Mouse (Mus musculus) C2C12 (cell line): ENCODE measurements around the gene Fbxo9. TPM values are rescaled to one million over a fixed set of nuclear protein-coding genes. Genes with fewer than 3 reads are reported as not detected.
A peak's percentile ranks its signal among the peaks of the same experiment; 100 is the strongest.

Source experiments
- H3K27me3 ChIP-seq: one replicate; pipeline ENCODE4 v1.6.1; 2011; ENCODE audit not compliant: control insufficient read depth, insufficient read depth, insufficient read length
- H3K36me3 ChIP-seq: one replicate; pipeline ENCODE4 v1.6.1; 2011; ENCODE audit not compliant: control insufficient read depth, insufficient read depth
- H3K4me3 ChIP-seq: one replicate; pipeline ENCODE4 v1.5.1; 2011; ENCODE audit warnings: mild to moderate bottlenecking, control low read depth; ENCODE audit not compliant: poor library complexity, insufficient read depth, severe bottlenecking
- H3K79me2 ChIP-seq: one replicate; pipeline ENCODE4 v1.6.1; 2011; ENCODE audit not compliant: control insufficient read depth, insufficient read depth
- H3K79me3 ChIP-seq: one replicate; pipeline ENCODE4 v1.6.1; 2011; ENCODE audit warnings: low read depth, control low read depth
- H3ac ChIP-seq: one replicate; pipeline ENCODE3; 2011; ENCODE audit warnings: low read depth; ENCODE audit not compliant: control insufficient read depth, insufficient read length
- CEBPB ChIP-seq: IDR thresholded peaks from one replicate; pipeline ENCODE4 v1.6.1; 2011; ENCODE audit warnings: low read depth, mild to moderate bottlenecking, control low read depth, moderate library complexity
- CTCF ChIP-seq: IDR thresholded peaks from one replicate; pipeline ENCODE4 v1.5.1; 2011; ENCODE audit not compliant: control insufficient read depth, insufficient read depth, insufficient read length
- FOSL1 ChIP-seq: IDR thresholded peaks from one replicate; pipeline ENCODE4 v1.8.0; 2011; ENCODE audit warnings: mild to moderate bottlenecking, low read length; ENCODE audit not compliant: poor library complexity, insufficient read depth, severe bottlenecking
- MAX ChIP-seq: IDR thresholded peaks from one replicate; pipeline ENCODE4 v1.6.1; 2011; ENCODE audit warnings: mild to moderate bottlenecking, control low read depth
- MYOD1 ChIP-seq: IDR thresholded peaks from one replicate; pipeline ENCODE4 v1.6.1; 2011; ENCODE audit warnings: low read depth; ENCODE audit not compliant: control insufficient read depth, insufficient read length
- MYOG ChIP-seq: IDR thresholded peaks from one replicate; pipeline ENCODE4 v1.6.1; 2011; ENCODE audit not compliant: control insufficient read depth, insufficient read length; ENCODE audit errors: extremely low read depth
- USF1 ChIP-seq: IDR thresholded peaks from one replicate; pipeline ENCODE4 v1.6.1; 2011; ENCODE audit warnings: low read depth, mild to moderate bottlenecking, control low read depth, moderate library complexity
- polyA plus RNA-seq: library from polyadenylated mRNA; unstranded; fragments of >200 nt; fragmentation: generic; extraction: Trizol; gene quantifications from one replicate; pipeline ENCODE4 v1.2.1, GENCODE M21; 2012; ENCODE audit warnings: missing spikeins

Gene Fbxo9
- polyA plus RNA-seq, 1 experiment = 17.2 TPM

- no peaks in the 10 kb centered on the region for H3K79me3 ChIP-seq
- H3K4me3 ChIP-seq = no peak overlapping the region
- TF ChIP-seq MAX (no peak), CTCF (no peak), USF1 (no peak), FOSL1 (no peak)
- no peak overlapping the region for H3ac ChIP-seq
- no peaks in the 10 kb centered on the region for H3K27me3 ChIP-seq
- H3K36me3 ChIP-seq = no peaks in the 10 kb centered on the region
- H3K79me2 ChIP-seq = no peaks in the 10 kb centered on the region
Measured at GRCm38 (mm10) chr9:78053821-78054220, 55.0 kb downstream of the Fbxo9 start.

GRCm38 (mm10) chr9:78051677-78052076 lies 57.2 kb downstream of the Fbxo9 start, which contains the start of gene Gcm1:
TSS of gene Gcm1 (plus strand) at chr9:78051924.
- Histone ChIP-seq H3ac (no peak within 1 kb of the TSS), H3K79me3 (no peaks in the 10 kb centered on the region), H3K36me3 (no peaks in the 10 kb centered on the region), H3K79me2 (no peaks in the 10 kb centered on the region), H3K4me3 (no peak within 1 kb of the TSS), H3K27me3 (no peaks in the 10 kb centered on the region)
- no peak for TF ChIP-seq MYOG
- no peak for TF ChIP-seq FOSL1
- no peak for TF ChIP-seq CEBPB
- TF ChIP-seq USF1 = no peak

GRCm38 (mm10) chr9:78050452-78050970 lies 58.4 kb downstream of the Fbxo9 start:
- H3ac ChIP-seq = no peak overlapping the region
- no peaks in the 10 kb centered on the region for H3K79me3 ChIP-seq
- H3K27me3 ChIP-seq = no peaks in the 10 kb centered on the region
- no peak for TF ChIP-seq FOSL1
- no peak for TF ChIP-seq MAX
- no peak for TF ChIP-seq MYOG
- TF ChIP-seq CTCF = no peak
- TF ChIP-seq CEBPB = no peak
- no peak for TF ChIP-seq MYOD1
- TF ChIP-seq USF1 = no peak
- no peaks in the 10 kb centered on the region for H3K79me2 ChIP-seq
- no peak overlapping the region for H3K4me3 ChIP-seq
- H3K36me3 ChIP-seq = no peaks in the 10 kb centered on the region

DNA sequence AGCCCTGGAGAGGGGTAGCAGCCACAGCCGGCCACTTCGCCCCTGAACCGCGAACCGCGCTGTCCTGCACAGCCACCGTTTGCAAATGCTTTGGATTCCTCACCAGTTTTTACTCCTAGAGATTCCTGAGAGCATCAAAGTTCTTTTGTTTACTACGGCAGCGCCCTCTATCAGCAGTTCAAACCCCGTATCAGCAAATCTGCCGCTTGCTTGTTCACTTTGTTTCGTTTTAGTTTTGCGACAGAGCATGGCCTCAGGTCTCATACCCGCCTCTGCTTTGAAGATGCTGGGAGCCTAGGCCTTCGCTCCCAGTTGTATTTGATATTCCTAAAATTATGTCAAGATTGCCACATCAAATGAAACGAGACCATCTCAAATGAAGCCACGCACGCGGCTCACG lies 62.1 kb downstream of the Fbxo9 start:
- Histone ChIP-seq H3K79me2 (no peaks in the 10 kb centered on the region), H3K27me3 (no peaks in the 10 kb centered on the region), H3K4me3 (no peak overlapping the region), H3K79me3 (no peaks in the 10 kb centered on the region), H3K36me3 (no peaks in the 10 kb centered on the region), H3ac (no peak overlapping the region)
- TF ChIP-seq FOSL1 (no peak), USF1 (no peak), CTCF (no peak), MYOD1 (no peak), MAX (no peak), CEBPB (no peak), MYOG (no peak)

GRCm38 (mm10) chr9:78045171-78045570 lies 63.7 kb downstream of the Fbxo9 start:
- Histone ChIP-seq H3K36me3 (no peaks in the 10 kb centered on the region), H3K27me3 (peaks cover 3% of the 10 kb centered on the region), H3K79me2 (no peaks in the 10 kb centered on the region), H3ac (no peak overlapping the region), H3K4me3 (no peak overlapping the region), H3K79me3 (no peaks in the 10 kb centered on the region)
- TF ChIP-seq FOSL1 = no peak
- TF ChIP-seq MYOG = no peak
- no peak for TF ChIP-seq CEBPB
- TF ChIP-seq MYOD1 = no peak
- no peak for TF ChIP-seq MAX
- TF ChIP-seq USF1 = no peak
- TF ChIP-seq CTCF = no peak

DNA sequence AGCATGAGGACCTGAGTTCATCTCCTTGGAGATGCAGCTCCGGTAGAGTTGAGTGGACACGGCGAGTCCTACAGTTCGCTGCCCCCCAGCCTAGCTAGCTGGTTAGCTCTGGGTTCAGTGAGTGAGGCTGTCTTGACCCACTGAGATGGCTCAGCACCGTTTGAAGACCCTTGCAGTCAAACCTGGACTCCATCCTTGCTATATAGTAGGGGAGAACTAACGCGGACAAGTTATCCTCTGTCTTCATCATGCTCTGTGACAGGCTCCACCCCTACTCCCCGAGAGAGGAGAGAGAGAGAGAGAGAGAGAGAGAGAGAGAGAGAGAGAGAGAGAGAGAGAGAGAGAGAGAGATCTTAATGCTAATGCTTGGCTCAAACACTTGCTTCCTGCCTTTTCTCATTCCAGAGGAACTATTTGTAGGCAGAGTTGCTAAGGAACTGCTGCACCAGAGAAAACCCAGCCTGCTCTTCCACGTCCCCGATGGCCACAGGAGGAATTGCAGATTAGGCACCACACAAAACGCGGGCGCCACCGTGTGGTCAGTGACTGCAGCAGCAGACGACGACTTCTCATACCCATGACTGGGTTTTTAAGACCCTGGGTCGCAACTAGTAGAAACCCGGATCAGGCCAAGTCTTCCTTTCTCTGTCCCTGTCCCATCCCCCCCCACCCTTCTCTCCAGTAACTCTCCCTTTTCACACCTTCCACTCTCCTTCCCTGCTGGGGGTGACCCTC lies 69.9 kb downstream of the Fbxo9 start:
- Histone ChIP-seq H3K4me3 (no peak overlapping the region), H3K79me2 (no peaks in the 10 kb centered on the region)

More for the DNA sequence above, 69.9 kb downstream of the Fbxo9 start:
- TF ChIP-seq CEBPB (no peak), CTCF (peak; percentile 92), MAX (no peak), USF1 (no peak)
- H3K27me3 ChIP-seq = peaks cover 3% of the 10 kb centered on the region
- no peak overlapping the region for H3ac ChIP-seq
- H3K79me3 ChIP-seq = no peaks in the 10 kb centered on the region
- H3K36me3 ChIP-seq = no peaks in the 10 kb centered on the region
